14 mouse cellular contexts compared by ENCODE assay signal in the genomic region with DNA sequence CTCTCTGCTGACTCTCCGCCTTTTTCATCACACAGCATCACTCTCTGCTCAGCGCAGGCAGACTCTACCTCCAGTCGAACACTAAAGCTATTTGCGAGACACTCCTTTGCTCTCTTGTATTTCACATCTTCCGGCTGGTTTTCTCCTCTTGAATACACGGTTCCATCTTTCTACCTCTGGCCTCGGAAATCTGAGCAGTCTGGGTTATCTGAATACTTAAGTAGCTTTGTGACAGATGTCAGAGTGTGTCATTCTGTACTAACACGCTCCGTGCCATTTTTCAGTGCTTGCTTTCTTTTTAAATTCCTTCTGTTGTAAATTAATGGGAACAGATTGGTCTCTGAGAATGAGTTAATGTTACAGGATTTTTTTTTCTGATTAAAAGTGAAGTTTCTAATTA.
DNase-seq lines count a peak whose midpoint lies in the region; ATAC-seq and TF ChIP-seq lines count a peak whose summit lies in the region.
"Had no signal": no experiment of that assay in that cellular context is flagged by ENCODE, and none has a peak within 500 bp of the region (broad histone marks: within the 10 kb centered on the region; RNA-seq: fewer than 3 reads in every experiment).

No protein-coding gene starts in this region.

- H3K27ac ChIP-seq in layer of hippocampus, adult 2 months: no peak overlapping the region
- peak overlapping the region; percentile 73; the same call in 1 of the 2 replicates for H3K27ac ChIP-seq in embryonic facial prominence, embryonic 10.5 days (replicated peaks)
- peak overlapping the region; percentile 25; the same call in 1 of the 2 replicates for H3K27ac ChIP-seq in forebrain, embryonic 15.5 days (replicated peaks)
- no peak overlapping the region; the same call in 1 of the 2 replicates for H3K27ac ChIP-seq in midbrain, postnatal 0 days (ENCODE audit: low read depth, low read length)
- H3K27ac ChIP-seq: embryonic facial prominence, embryonic 15.5 days; liver, embryonic 15.5 days had no signal

- peak; percentile 78 for ATAC-seq in forebrain, embryonic 15.5 days (replicated peaks)
- ATAC-seq in midbrain, postnatal 0 days (ENCODE audit: low FRiP score): no peak
- ATAC-seq: inflammation-experienced regulatory T-cells, adult 6 months had no signal

- 56% methylated on average over 9 of the region's 9 CpGs for WGBS in embryonic facial prominence, embryonic 10.5 days
- WGBS in forebrain, embryonic 15.5 days: 37% methylated on average over 9 of the region's 9 CpGs
- 49% methylated on average over 9 of the region's 9 CpGs for WGBS in midbrain, postnatal 0 days

- peaks cover 35% of the 10 kb centered on the region for H3K4me1 ChIP-seq in embryonic facial prominence, embryonic 10.5 days
- H3K4me1 ChIP-seq in forebrain, embryonic 15.5 days: peaks cover 14% of the 10 kb centered on the region
- H3K4me1 ChIP-seq in midbrain, postnatal 0 days (ENCODE audit: insufficient read depth, low read length): no peaks in the 10 kb centered on the region
- H3K4me1 ChIP-seq: embryonic facial prominence, embryonic 15.5 days; liver, embryonic 15.5 days had no signal

- TF ChIP-seq CTCF in layer of hippocampus, adult 2 months (conservative IDR thresholded peaks at IDR 0.05): no peak
- TF ChIP-seq CTCF in midbrain, postnatal 0 days (IDR thresholded peaks at IDR 0.05): no peak

- H3K9me3 ChIP-seq in embryonic facial prominence, embryonic 10.5 days: no peaks in the 10 kb centered on the region
- H3K9me3 ChIP-seq in forebrain, embryonic 15.5 days: no peaks in the 10 kb centered on the region
- no peaks in the 10 kb centered on the region for H3K9me3 ChIP-seq in midbrain, postnatal 0 days (ENCODE audit: low read length)
- H3K9me3 ChIP-seq: embryonic facial prominence, embryonic 15.5 days; liver, embryonic 15.5 days had no signal

- DNase-seq in layer of hippocampus, adult 2 months (ENCODE audit: low spot score in 2 of 2): peak in 1 of 2 experiments; percentile 10
- DNase-seq in layer of hippocampus, postnatal 10 days (ENCODE audit: low spot score in 2 of 2): no peak
- DNase-seq in embryonic facial prominence, embryonic 10.5 days (ENCODE audit: low spot score): no peak
- DNase-seq in midbrain, postnatal 0 days (ENCODE audit: low spot score): no peak
- no peak for DNase-seq in gastrocnemius, postnatal 10 days
- DNase-seq in lung, postnatal 14 days: no peak
- DNase-seq: adrenal gland, adult 2 months; cerebellum, adult 9-11 months; thymus, postnatal 36 days had no signal

- peak overlapping the region; percentile 29; the same call in 1 of the 2 replicates for H3K4me2 ChIP-seq in forebrain, embryonic 15.5 days (replicated peaks)
- H3K4me2 ChIP-seq in midbrain, postnatal 0 days (ENCODE audit: low read depth, low read length, poor library complexity, severe bottlenecking): 0 out of 2 replicates have a peak overlapping the region, but pooled peaks have one; percentile 9
- H3K4me2 ChIP-seq: embryonic facial prominence, embryonic 15.5 days; heart, embryonic 11.5 days; liver, embryonic 15.5 days had no signal

- no peak overlapping the region for H3K9ac ChIP-seq in forebrain, embryonic 15.5 days (replicated peaks)
- no peak overlapping the region for H3K9ac ChIP-seq in midbrain, postnatal 0 days (replicated peaks; ENCODE audit: low read length, poor library complexity, severe bottlenecking)
- H3K9ac ChIP-seq: embryonic facial prominence, embryonic 15.5 days; liver, embryonic 15.5 days had no signal

- no peaks in the 10 kb centered on the region for H3K36me3 ChIP-seq in embryonic facial prominence, embryonic 10.5 days (replicated peaks)
- no peaks in the 10 kb centered on the region for H3K36me3 ChIP-seq in forebrain, embryonic 15.5 days
- H3K36me3 ChIP-seq in midbrain, postnatal 0 days (ENCODE audit: insufficient read depth, low read length): no peaks in the 10 kb centered on the region
- H3K36me3 ChIP-seq: embryonic facial prominence, embryonic 15.5 days; liver, embryonic 15.5 days had no signal

- H3K4me3 ChIP-seq in layer of hippocampus, adult 2 months: peak overlapping the region; percentile 5; the same call in 1 of the 2 replicates
- no peak overlapping the region for H3K4me3 ChIP-seq in embryonic facial prominence, embryonic 10.5 days
- H3K4me3 ChIP-seq in forebrain, embryonic 15.5 days: no peak overlapping the region
- no peak overlapping the region for H3K4me3 ChIP-seq in midbrain, postnatal 0 days (ENCODE audit: low read depth, low read length)
- H3K4me3 ChIP-seq: embryonic facial prominence, embryonic 15.5 days; liver, embryonic 15.5 days had no signal

- no peaks in the 10 kb centered on the region for H3K27me3 ChIP-seq in embryonic facial prominence, embryonic 10.5 days (replicated peaks; ENCODE audit: low read depth, poor library complexity, severe bottlenecking)
- no peaks in the 10 kb centered on the region for H3K27me3 ChIP-seq in forebrain, embryonic 15.5 days
- no peaks in the 10 kb centered on the region for H3K27me3 ChIP-seq in midbrain, postnatal 0 days (ENCODE audit: insufficient read depth, low read length)
- H3K27me3 ChIP-seq: embryonic facial prominence, embryonic 15.5 days; liver, embryonic 15.5 days had no signal

Comparison
In these comparisons a context has a peak if more than half of its experiments do, and no peak if none do; other contexts are left out.
1. H3K27ac ChIP-seq: peak in embryonic facial prominence, embryonic 10.5 days (single experiment) and forebrain, embryonic 15.5 days (single experiment); none in layer of hippocampus, adult 2 months (single experiment) and midbrain, postnatal 0 days (single experiment).